Mouse (Mus musculus) embryonic facial prominence, embryonic 15.5 days (tissue): ENCODE results near the gene Syde1. TPM values are rescaled to one million over a fixed set of nuclear protein-coding genes. Genes with fewer than 3 reads are reported as not detected.

Experiments used
- ATAC-seq: fragments of 200-750 bp; cut with Nextera tagmentation; 2 replicates; pipeline ENCODE4 v1.8.0; 2017; ENCODE audit warnings: low read depth, moderate TSS enrichment; ENCODE audit not compliant: insufficient number of reproducible peaks, low FRiP score, low TSS enrichment
- H3K27ac ChIP-seq: fragments of 300-500 bp; sonication (generic); replicated peaks from 2 replicates; pipeline ENCODE4 v1.5.1; 2015; ENCODE audit warnings: mild to moderate bottlenecking, inconsistent platforms
- H3K27me3 ChIP-seq: fragments of 300-500 bp; sonication (generic); 2 replicates; pipeline ENCODE4 v1.6.1; 2015; ENCODE audit warnings: inconsistent platforms
- H3K36me3 ChIP-seq: fragments of 300-500 bp; sonication (generic); 2 replicates; pipeline ENCODE4 v1.6.1; 2015; ENCODE audit warnings: mild to moderate bottlenecking, inconsistent platforms
- H3K4me1 ChIP-seq: fragments of 300-500 bp; sonication (generic); 2 replicates; pipeline ENCODE4 v1.6.1; 2015; ENCODE audit warnings: inconsistent platforms
- H3K4me2 ChIP-seq: fragments of 300-500 bp; sonication (generic); replicated peaks from 2 replicates; pipeline ENCODE4 v1.6.1; 2015; ENCODE audit warnings: mild to moderate bottlenecking, inconsistent platforms
- H3K4me3 ChIP-seq: fragments of 300-500 bp; sonication (generic); replicated peaks from 2 replicates; pipeline ENCODE4 v1.5.1; 2015; ENCODE audit warnings: mild to moderate bottlenecking, inconsistent platforms
- H3K9ac ChIP-seq: fragments of 300-500 bp; sonication (generic); 2 replicates; pipeline ENCODE4 v1.6.1; 2015; ENCODE audit warnings: inconsistent platforms
- H3K9me3 ChIP-seq: fragments of 300-500 bp; sonication (generic); replicated peaks from 2 replicates; pipeline ENCODE4 v1.6.1; 2016; ENCODE audit warnings: inconsistent platforms
- WGBS: fragments of 180-500 bp; shearing (Covaris S2); methylation state at CpG from one replicate; pipeline ENCODE4 v1.1.7; 2015; 5-methylcytosine and 5-hydroxymethylcytosine counted together
- polyA plus RNA-seq: library from polyadenylated mRNA; unstranded; fragments of >200 nt; fragmentation: Nextera tagmentation; extraction: Ambion mirVana; gene quantifications from 2 replicates; pipeline ENCODE4 v1.2.1, GENCODE M21; 2015

Syde1 gene
- polyA plus RNA-seq, 1 experiment from 2014 or later, result 20.2 TPM

- no peak overlapping the region for H3K4me2 ChIP-seq
- ATAC-seq, result no peak
- WGBS, result 67% methylated on average over 4 of the region's 4 CpGs
Observed at GRCm38 (mm10) chr10:78592856-78593379, 1.2 kb upstream of the Syde1 start.

GRCm38 (mm10) chr10:78590744-78591143 is 1.0 kb downstream of the Syde1 start:
- Histone ChIP-seq H3K36me3 (peaks cover 39% of the 10 kb centered on the region), H3K4me3 (peak overlapping the region; percentile 69), H3K27me3 (no peaks in the 10 kb centered on the region), H3K4me1 (peaks cover 17% of the 10 kb centered on the region), H3K27ac (peak overlapping the region; percentile 93), H3K9me3 (no peaks in the 10 kb centered on the region), H3K4me2 (peak overlapping the region; percentile 67), H3K9ac (peak overlapping the region; percentile 88)
- ATAC-seq, result no peak
- WGBS, result 17% methylated on average over 9 of the region's 9 CpGs

More at GRCm38 (mm10) chr10:78592856-78593379, 1.2 kb upstream of the Syde1 start:
- H3K4me3 ChIP-seq, result no peak overlapping the region
- H3K4me1 ChIP-seq, result peaks cover 17% of the 10 kb centered on the region
- peaks cover 19% of the 10 kb centered on the region for H3K36me3 ChIP-seq
- H3K27ac ChIP-seq, result no peak overlapping the region
- no peak overlapping the region for H3K9ac ChIP-seq
- no peaks in the 10 kb centered on the region for H3K9me3 ChIP-seq
- H3K27me3 ChIP-seq, result no peaks in the 10 kb centered on the region

DNA sequence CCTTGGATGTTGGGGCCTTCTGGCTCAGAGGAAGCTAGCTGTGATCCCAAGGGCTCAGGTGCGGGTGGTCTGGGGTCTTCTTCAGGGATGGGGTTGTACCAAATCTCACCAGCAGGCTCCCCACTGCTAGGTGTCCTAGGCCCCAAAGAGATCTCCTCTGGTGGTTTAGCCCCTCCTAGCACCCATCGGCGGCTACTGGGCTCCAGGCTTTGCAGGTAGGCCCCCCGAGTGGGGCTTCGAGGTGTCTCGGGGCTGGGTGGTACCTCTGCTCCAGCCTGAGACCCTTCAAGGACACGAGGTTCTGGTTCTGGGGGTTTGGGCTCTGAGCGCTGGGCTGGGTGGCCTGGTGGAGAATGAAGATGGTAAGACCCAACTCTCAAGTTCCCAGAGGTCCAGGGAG is 1.9 kb downstream of the Syde1 start:
- 89% methylated on average over 8 of the region's 8 CpGs for WGBS
- Histone ChIP-seq H3K27me3 (no peaks in the 10 kb centered on the region), H3K36me3 (peaks cover 48% of the 10 kb centered on the region), H3K9ac (peak overlapping the region; percentile 18; the same call in 1 of the 2 replicates), H3K4me3 (peak overlapping the region; percentile 69), H3K4me1 (peaks cover 17% of the 10 kb centered on the region), H3K4me2 (peak overlapping the region; percentile 67), H3K27ac (no peak overlapping the region), H3K9me3 (no peaks in the 10 kb centered on the region)
- ATAC-seq, result no peak

DNA sequence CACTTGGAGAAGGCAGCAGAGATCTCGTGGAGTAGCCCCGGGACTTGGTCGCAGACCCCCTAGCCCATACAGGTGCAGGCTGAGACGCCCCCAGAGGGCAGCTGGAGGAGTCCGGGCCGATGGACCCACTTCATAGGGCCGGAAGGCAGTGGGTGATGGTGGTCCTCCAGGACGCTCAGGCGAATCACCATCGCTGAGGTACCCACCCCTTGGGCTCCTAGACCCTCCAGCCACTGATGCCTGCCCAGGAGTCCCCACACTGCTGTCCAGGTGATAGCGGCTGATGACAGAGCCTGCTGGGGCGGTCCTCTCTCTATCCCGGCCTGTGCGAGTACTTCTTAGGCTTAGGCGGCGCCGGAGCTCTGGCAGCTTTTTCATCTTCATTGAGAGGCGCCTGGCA is 2.5 kb downstream of the Syde1 start:
- H3K36me3 ChIP-seq, result peaks cover 54% of the 10 kb centered on the region
- no peak overlapping the region for H3K4me3 ChIP-seq
- no peak overlapping the region for H3K27ac ChIP-seq
- H3K27me3 ChIP-seq, result no peaks in the 10 kb centered on the region
- WGBS, result 96% methylated on average over 18 of the region's 18 CpGs
- ATAC-seq, result no peak
- no peaks in the 10 kb centered on the region for H3K9me3 ChIP-seq
- peaks cover 17% of the 10 kb centered on the region for H3K4me1 ChIP-seq
- H3K4me2 ChIP-seq, result no peak overlapping the region
- no peak overlapping the region for H3K9ac ChIP-seq

DNA sequence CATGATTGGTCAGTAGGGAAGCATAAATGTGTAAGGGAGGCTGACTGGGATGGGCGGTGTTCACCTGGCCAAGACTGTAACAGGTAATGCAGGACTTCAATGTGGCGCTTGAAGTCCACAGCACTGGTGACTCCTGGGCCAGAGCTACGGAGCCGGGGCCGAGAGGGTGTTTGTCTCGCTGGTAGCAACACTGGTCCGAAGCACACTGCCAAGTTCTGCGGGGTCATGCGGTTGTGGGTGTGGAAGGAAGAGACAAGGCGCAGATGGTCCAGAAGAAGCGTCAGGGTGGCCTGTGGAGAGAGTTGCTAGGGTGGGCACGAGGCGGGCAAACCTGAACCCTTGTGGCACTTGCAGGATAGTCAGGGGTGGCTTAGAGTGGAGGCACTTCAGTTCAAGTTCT is 5.7 kb downstream of the Syde1 start:
- WGBS, result 96% methylated on average over 13 of the region's 13 CpGs
- H3K36me3 ChIP-seq, result peaks cover 79% of the 10 kb centered on the region
- H3K4me2 ChIP-seq, result no peak overlapping the region
- no peak overlapping the region for H3K27ac ChIP-seq
- ATAC-seq, result no peak
- no peak overlapping the region for H3K9ac ChIP-seq
- H3K4me3 ChIP-seq, result no peak overlapping the region
- no peaks in the 10 kb centered on the region for H3K9me3 ChIP-seq
- H3K4me1 ChIP-seq, result peaks cover 13% of the 10 kb centered on the region
- H3K27me3 ChIP-seq, result no peaks in the 10 kb centered on the region

GRCm38 (mm10) chr10:78585606-78586005 is 6.2 kb downstream of the Syde1 start:
- WGBS, result 87% methylated on average over 22 of the region's 22 CpGs
- peaks cover 83% of the 10 kb centered on the region for H3K36me3 ChIP-seq
- no peak overlapping the region for H3K4me2 ChIP-seq
- H3K27ac ChIP-seq, result no peak overlapping the region
- no peak for ATAC-seq
- H3K9me3 ChIP-seq, result no peaks in the 10 kb centered on the region
- no peak overlapping the region for H3K4me3 ChIP-seq
- peaks cover 10% of the 10 kb centered on the region for H3K4me1 ChIP-seq
- no peaks in the 10 kb centered on the region for H3K27me3 ChIP-seq
- H3K9ac ChIP-seq, result no peak overlapping the region

DNA sequence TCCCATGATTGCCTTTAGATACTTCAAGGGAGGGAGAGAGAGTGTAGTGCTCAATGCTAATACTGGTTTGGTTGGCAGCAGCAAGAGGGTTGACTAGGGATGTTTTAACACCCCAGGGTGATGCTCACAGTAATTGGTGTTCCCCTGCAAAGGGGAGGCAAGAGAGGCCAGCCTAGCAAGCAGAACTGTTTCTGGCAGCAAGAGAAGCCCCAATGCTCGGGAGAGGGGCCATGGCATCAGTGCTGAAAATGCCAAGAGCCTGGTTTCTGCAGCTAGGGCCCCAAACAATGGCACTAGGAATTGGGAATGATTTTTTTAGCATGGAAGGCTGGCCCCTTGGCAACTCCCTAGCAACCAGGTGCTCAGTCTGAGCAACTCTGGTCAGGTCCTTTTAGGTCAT is 6.8 kb downstream of the Syde1 start:
- no peak for ATAC-seq
- peaks cover 89% of the 10 kb centered on the region for H3K36me3 ChIP-seq
- no peaks in the 10 kb centered on the region for H3K9me3 ChIP-seq

GRCm38 (mm10) chr10:78583939-78584338 is 7.8 kb downstream of the Syde1 start:
- Histone ChIP-seq H3K4me1 (no peaks in the 10 kb centered on the region), H3K27me3 (no peaks in the 10 kb centered on the region), H3K9me3 (no peaks in the 10 kb centered on the region), H3K4me2 (no peak overlapping the region), H3K4me3 (no peak overlapping the region), H3K36me3 (peaks cover 89% of the 10 kb centered on the region), H3K9ac (no peak overlapping the region), H3K27ac (no peak overlapping the region)
- WGBS, result 71% methylated on average over 3 of the region's 3 CpGs
- no peak for ATAC-seq

More for the DNA sequence above, 6.8 kb downstream of the Syde1 start:
- no peak overlapping the region for H3K27ac ChIP-seq
- H3K4me3 ChIP-seq, result no peak overlapping the region
- H3K9ac ChIP-seq, result no peak overlapping the region
- no peak overlapping the region for H3K4me2 ChIP-seq
- H3K4me1 ChIP-seq, result peaks cover 4% of the 10 kb centered on the region
- H3K27me3 ChIP-seq, result no peaks in the 10 kb centered on the region
- 77% methylated on average over 1 of the region's 1 CpGs for WGBS

GRCm38 (mm10) chr10:78583347-78583746 is 8.4 kb downstream of the Syde1 start:
- WGBS, result 57% methylated on average over 9 of the region's 9 CpGs

GRCm38 (mm10) chr10:78581121-78581520 is 10.6 kb downstream of the Syde1 start:
- Histone ChIP-seq H3K36me3 (peaks cover 85% of the 10 kb centered on the region), H3K4me3 (no peak overlapping the region), H3K4me2 (no peak overlapping the region), H3K9me3 (no peaks in the 10 kb centered on the region), H3K27ac (no peak overlapping the region), H3K9ac (no peak overlapping the region), H3K27me3 (no peaks in the 10 kb centered on the region), H3K4me1 (peaks cover under 1% of the 10 kb centered on the region; the same call in 1 of the 2 replicates)
- WGBS, result 90% methylated on average over 7 of the region's 7 CpGs
- no peak for ATAC-seq

More at GRCm38 (mm10) chr10:78583347-78583746, 8.4 kb downstream of the Syde1 start:
- Histone ChIP-seq H3K27ac (no peak overlapping the region), H3K27me3 (no peaks in the 10 kb centered on the region), H3K4me1 (no peaks in the 10 kb centered on the region), H3K36me3 (peaks cover 89% of the 10 kb centered on the region), H3K9me3 (no peaks in the 10 kb centered on the region), H3K9ac (no peak overlapping the region), H3K4me2 (no peak overlapping the region), H3K4me3 (no peak overlapping the region)
- ATAC-seq, result no peak

GRCm38 (mm10) chr10:78578204-78578603 is 13.6 kb downstream of the Syde1 start:
- Histone ChIP-seq H3K9me3 (no peaks in the 10 kb centered on the region), H3K9ac (no peak overlapping the region), H3K4me2 (no peak overlapping the region), H3K36me3 (peaks cover 58% of the 10 kb centered on the region), H3K4me1 (peaks cover 17% of the 10 kb centered on the region), H3K27ac (no peak overlapping the region), H3K27me3 (no peaks in the 10 kb centered on the region), H3K4me3 (no peak overlapping the region)
- WGBS, result 69% methylated on average over 3 of the region's 3 CpGs
- ATAC-seq, result no peak
